Comparison of ENCODE assay signal across 7 mouse cellular contexts in genomic region chr4:134730106-134730505, GRCm38 (mm10). TPM values are rescaled to one million over a fixed set of nuclear protein-coding genes. Genes with fewer than 3 reads are reported as not detected.
DNase-seq lines count a peak whose midpoint lies in the region; ATAC-seq lines count a peak whose summit lies in the region.

No protein-coding gene starts in this region.

- DNase-seq in 416B (ENCODE audit: low read depth): peak; percentile 64
- peak; percentile 92 for DNase-seq in ES-CJ7 (ENCODE audit: low read depth, low spot score)
- DNase-seq in heart, embryonic 10.5 days (ENCODE audit: low spot score): no peak
- DNase-seq in ovary, postnatal 10 days (ENCODE audit: low spot score): no peak
- DNase-seq in gastrocnemius, adult 18-20 months (ENCODE audit: low spot score): no peak

- H3K4me3 ChIP-seq in heart, embryonic 10.5 days: peak overlapping the region; percentile 16; the same call in 1 of the 2 replicates
- no peak overlapping the region for H3K4me3 ChIP-seq in liver, embryonic 12.5 days

- H3K9ac ChIP-seq in liver, embryonic 12.5 days: no peak overlapping the region

- 1% methylated on average over 8 of the region's 8 CpGs for WGBS in heart, embryonic 10.5 days
- 2% methylated on average over 8 of the region's 8 CpGs for WGBS in liver, embryonic 12.5 days (ENCODE audit: insufficient replicate concordance)

- no peak overlapping the region for H3K4me2 ChIP-seq in liver, embryonic 12.5 days

- ATAC-seq in liver, embryonic 12.5 days: no peak
- ATAC-seq in megakaryocyte-erythroid progenitor cell, adult 5-6 weeks (replicated peaks; ENCODE audit: low FRiP score, low TSS enrichment, poor library complexity, severe bottlenecking): no peak

- H3K27me3 ChIP-seq in heart, embryonic 10.5 days (ENCODE audit: insufficient read depth, poor library complexity, severe bottlenecking): no peaks in the 10 kb centered on the region
- no peaks in the 10 kb centered on the region; the same call in 1 of the 2 replicates for H3K27me3 ChIP-seq in liver, embryonic 12.5 days (replicated peaks)

- no peaks in the 10 kb centered on the region for H3K36me3 ChIP-seq in heart, embryonic 10.5 days
- no peaks in the 10 kb centered on the region for H3K36me3 ChIP-seq in liver, embryonic 12.5 days

- peaks cover 41% of the 10 kb centered on the region for H3K4me1 ChIP-seq in heart, embryonic 10.5 days
- peaks cover 60% of the 10 kb centered on the region for H3K4me1 ChIP-seq in liver, embryonic 12.5 days

- no peaks in the 10 kb centered on the region for H3K9me3 ChIP-seq in heart, embryonic 10.5 days
- H3K9me3 ChIP-seq in liver, embryonic 12.5 days (replicated peaks): no peaks in the 10 kb centered on the region

- peak overlapping the region; percentile 31; the same call in 1 of the 2 replicates for H3K27ac ChIP-seq in heart, embryonic 10.5 days
- peak overlapping the region; percentile 20; the same call in 1 of the 2 replicates for H3K27ac ChIP-seq in liver, embryonic 12.5 days

RNA-seq across cellular contexts. Expression of gene Man1c1, which starts 26.0 kb away (rescaled TPM):
- polyA plus RNA-seq in heart, embryonic 10.5 days (2016; fragmentation: Nextera tagmentation; extraction: Ambion mirVana): 8.3 and 8.6 TPM in 2 replicates
- polyA plus RNA-seq in liver, embryonic 12.5 days (2016; fragmentation: Nextera tagmentation; extraction: Ambion mirVana): 3.2 and 3.5 TPM in 2 replicates
- 0.49 and 0.59 TPM in 2 replicates for total RNA-seq in megakaryocyte-erythroid progenitor cell, adult 5-6 weeks (2014; fragmentation: Nextera tagmentation)
- 0.53 TPM in 1 of 2 replicates, not detected in the other for total RNA-seq in megakaryocyte-erythroid progenitor cell, adult 5-6 weeks (2017)
- total RNA-seq in gastrocnemius, adult 18-20 months (2021): 1 to 10 TPM; 2.5 to 3.6 TPM

RNA-seq across cellular contexts. Expression of gene Ldlrap1, which starts 37.7 kb away (rescaled TPM):
- 17.6 and 17.8 TPM in 2 replicates for polyA plus RNA-seq in heart, embryonic 10.5 days (2016; fragmentation: Nextera tagmentation; extraction: Ambion mirVana)
- polyA plus RNA-seq in liver, embryonic 12.5 days (2016; fragmentation: Nextera tagmentation; extraction: Ambion mirVana): 26.4 and 28.2 TPM in 2 replicates
- 28.5 and 34.9 TPM in 2 replicates for total RNA-seq in megakaryocyte-erythroid progenitor cell, adult 5-6 weeks (2014; fragmentation: Nextera tagmentation)
- 8.5 and 9.6 TPM in 2 replicates for total RNA-seq in megakaryocyte-erythroid progenitor cell, adult 5-6 weeks (2017)
- total RNA-seq in gastrocnemius, adult 18-20 months (2021): 1 to 10 TPM; 3.9 to 5.6 TPM

Comparison
In these comparisons a context has a peak if more than half of its experiments do, and no peak if none do; other contexts are left out.
1. DNase-seq: peak in 416B (single experiment) and ES-CJ7 (single experiment); none in heart, embryonic 10.5 days (single experiment), ovary, postnatal 10 days (single experiment) and gastrocnemius, adult 18-20 months (single experiment).